Mouse (Mus musculus): ENCODE results near the gene Lgmn.

The Lgmn gene

GRCm38 (mm10) chr12:102391109-102391508 is 48.5 kb downstream of the Lgmn start:
- DNase-seq (ENCODE audit: low spot score): no peak

GRCm38 (mm10) chr12:102390042-102390441 is 49.6 kb downstream of the Lgmn start:
- DNase-seq (ENCODE audit: low spot score): no peak

GRCm38 (mm10) chr12:102387219-102387917 is 52.2 kb downstream of the Lgmn start:
- DNase-seq (ENCODE audit: low spot score): peak; percentile 75

- peak; percentile 14 for DNase-seq (ENCODE audit: low spot score)
These were observed 54.8 kb downstream of the Lgmn start for GRCm38 (mm10) chr12:102384819-102385218.

GRCm38 (mm10) chr12:102383288-102383687 is 56.3 kb downstream of the Lgmn start:
- DNase-seq (ENCODE audit: low spot score): no peak

- no peak for DNase-seq (ENCODE audit: low spot score)
These were observed 57.4 kb downstream of the Lgmn start for GRCm38 (mm10) chr12:102382180-102382579.

GRCm38 (mm10) chr12:102372322-102372721 is 67.3 kb downstream of the Lgmn start:
- no peak for DNase-seq (ENCODE audit: low spot score)

- no peak for DNase-seq (ENCODE audit: low spot score)
These were observed 68.6 kb downstream of the Lgmn start for GRCm38 (mm10) chr12:102370931-102371500.

GRCm38 (mm10) chr12:102369488-102370235 is 70.0 kb downstream of the Lgmn start:
- no peak for DNase-seq (ENCODE audit: low spot score)

GRCm38 (mm10) chr12:102368556-102368955 is 71.1 kb downstream of the Lgmn start:
- no peak for DNase-seq (ENCODE audit: low spot score)

- DNase-seq (ENCODE audit: low spot score): no peak
These were observed 71.5 kb downstream of the Lgmn start for GRCm38 (mm10) chr12:102368066-102368465.

GRCm38 (mm10) chr12:102367075-102367474 is 72.5 kb downstream of the Lgmn start:
- DNase-seq (ENCODE audit: low spot score): no peak

- no peak for DNase-seq (ENCODE audit: low spot score)
These were observed 73.3 kb downstream of the Lgmn start for GRCm38 (mm10) chr12:102366126-102366816.

- DNase-seq (ENCODE audit: low spot score): no peak
These were observed 74.6 kb downstream of the Lgmn start for GRCm38 (mm10) chr12:102365016-102365415.

- DNase-seq (ENCODE audit: low spot score): no peak
These were observed 78.1 kb downstream of the Lgmn start for GRCm38 (mm10) chr12:102361189-102362161.

GRCm38 (mm10) chr12:102359390-102359789 is 80.2 kb downstream of the Lgmn start:
- no peak for DNase-seq (ENCODE audit: low spot score)

- DNase-seq (ENCODE audit: low spot score): no peak
These were observed 82.8 kb downstream of the Lgmn start for GRCm38 (mm10) chr12:102356781-102357180.

GRCm38 (mm10) chr12:102355784-102356183 is 83.8 kb downstream of the Lgmn start:
- no peak for DNase-seq (ENCODE audit: low spot score)

GRCm38 (mm10) chr12:102354126-102354984 is 85.3 kb downstream of the Lgmn start:
- no peak for DNase-seq (ENCODE audit: low spot score)

GRCm38 (mm10) chr12:102350997-102351396 is 88.6 kb downstream of the Lgmn start:
- no peak for DNase-seq (ENCODE audit: low spot score)

All from c-Kit-positive CD71-positive TER-119-positive erythroid progenitor cells, embryonic 14.5 days (primary cell).